Mouse (Mus musculus): Measurements from ENCODE around the gene Hdac11. TPM values are rescaled to one million over a fixed set of nuclear protein-coding genes. Genes with fewer than 3 reads are reported as not detected.

Gene Hdac11
- total RNA-seq, 4 experiments from 2014 or later = 20.1 to 24.7 (median 23.3) TPM

- no peak for DNase-seq (ENCODE audit: low spot score)
These were observed 19.0 kb upstream of the Hdac11 start for GRCm38 (mm10) chr6:91137343-91137956.

- DNase-seq (ENCODE audit: low spot score) = peak; percentile 62
These were observed 16.6 kb upstream of the Hdac11 start for GRCm38 (mm10) chr6:91139846-91140245.

GRCm38 (mm10) chr6:91145056-91145455 is 11.4 kb upstream of the Hdac11 start:
- no peak for DNase-seq (ENCODE audit: low spot score)

GRCm38 (mm10) chr6:91145572-91145971 is 10.9 kb upstream of the Hdac11 start:
- no peak for DNase-seq (ENCODE audit: low spot score)

- DNase-seq (ENCODE audit: low spot score) = no peak
These were observed 9.9 kb upstream of the Hdac11 start for GRCm38 (mm10) chr6:91146443-91147151.

- no peak for DNase-seq (ENCODE audit: low spot score)
These were observed 9.2 kb upstream of the Hdac11 start for GRCm38 (mm10) chr6:91147152-91147770.

- no peak for DNase-seq (ENCODE audit: low spot score)
These were observed 3.4 kb upstream of the Hdac11 start for GRCm38 (mm10) chr6:91152892-91153548.

- DNase-seq (ENCODE audit: low spot score) = no peak
These were observed 2.9 kb upstream of the Hdac11 start for GRCm38 (mm10) chr6:91153549-91154064.

GRCm38 (mm10) chr6:91154685-91155084 is 1.8 kb upstream of the Hdac11 start:
- DNase-seq (ENCODE audit: low spot score) = no peak

GRCm38 (mm10) chr6:91155286-91155685 is 1.2 kb upstream of the Hdac11 start:
- no peak for DNase-seq (ENCODE audit: low spot score)

GRCm38 (mm10) chr6:91156062-91156461 is 403 bp upstream of the Hdac11 start:
- no peak for DNase-seq (ENCODE audit: low spot score)

GRCm38 (mm10) chr6:91157237-91157570 is 739 bp downstream of the Hdac11 start:
- no peak for DNase-seq (ENCODE audit: low spot score)

GRCm38 (mm10) chr6:91159047-91159446 is 2.6 kb downstream of the Hdac11 start:
- no peak for DNase-seq (ENCODE audit: low spot score)

- peak; percentile 57 for DNase-seq (ENCODE audit: low spot score)
These were observed 3.9 kb downstream of the Hdac11 start for GRCm38 (mm10) chr6:91160399-91160798.

GRCm38 (mm10) chr6:91160976-91161375 is 4.5 kb downstream of the Hdac11 start:
- DNase-seq (ENCODE audit: low spot score) = no peak

GRCm38 (mm10) chr6:91161506-91162235 is 5.2 kb downstream of the Hdac11 start:
- no peak for DNase-seq (ENCODE audit: low spot score)

- DNase-seq (ENCODE audit: low spot score) = no peak
These were observed 5.8 kb downstream of the Hdac11 start for GRCm38 (mm10) chr6:91162314-91162713.

- DNase-seq (ENCODE audit: low spot score) = no peak
These were observed 6.9 kb downstream of the Hdac11 start for GRCm38 (mm10) chr6:91163195-91163911.

- no peak for DNase-seq (ENCODE audit: low spot score)
These were observed 8.1 kb downstream of the Hdac11 start for GRCm38 (mm10) chr6:91164584-91164983.

- DNase-seq (ENCODE audit: low spot score) = peak; percentile 74
These were observed 8.7 kb downstream of the Hdac11 start for GRCm38 (mm10) chr6:91165210-91165609.

- no peak for DNase-seq (ENCODE audit: low spot score)
These were observed 11.4 kb downstream of the Hdac11 start for GRCm38 (mm10) chr6:91167828-91168227.

All from heart, adult 8-10 months (tissue).